Mouse (Mus musculus) layer of hippocampus, postnatal 36 days (tissue): Measurements from ENCODE around the gene Dcaf12. TPM values are rescaled to one million over a fixed set of nuclear protein-coding genes. Genes with fewer than 3 reads are reported as not detected.

Experiments used
- DNase-seq, 2 experiments: peaks; one replicate each; pipeline ENCODE4 v3.0.0; 2022
- total RNA-seq, 2 experiments: library from RNA; stranded (reverse); gene quantifications; 2 replicates each; pipeline ENCODE4 v1.2.3; 2021

The Dcaf12 gene
- total RNA-seq: 10 to 100 TPM; 46.7 to 47.2 TPM

GRCm38 (mm10) chr4:41314141-41315129 is at the start of gene Dcaf12:
Gene Dcaf12 (minus strand): TSS chr4:41314889.
- DNase-seq: peak; percentile 95

- DNase-seq: no peak
Observed at GRCm38 (mm10) chr4:41361059-41361458, 46.4 kb upstream of the Dcaf12 start.

- DNase-seq: no peak
Observed at GRCm38 (mm10) chr4:41359358-41359757, 44.7 kb upstream of the Dcaf12 start.

GRCm38 (mm10) chr4:41358669-41359068 is 44.0 kb upstream of the Dcaf12 start:
- no peak for DNase-seq

GRCm38 (mm10) chr4:41357154-41357553 is 42.5 kb upstream of the Dcaf12 start:
- no peak for DNase-seq

GRCm38 (mm10) chr4:41353265-41353664 is 38.6 kb upstream of the Dcaf12 start:
- DNase-seq: no peak

- no peak for DNase-seq
Observed at GRCm38 (mm10) chr4:41352758-41353157, 38.1 kb upstream of the Dcaf12 start.

- DNase-seq: no peak
Observed at GRCm38 (mm10) chr4:41349199-41349591, 34.5 kb upstream of the Dcaf12 start.

GRCm38 (mm10) chr4:41348584-41349198 is 34.0 kb upstream of the Dcaf12 start, which contains the start of gene Ubap1:
Gene Ubap1 (plus strand): TSS chr4:41348996.
- DNase-seq: peak; percentile 91

GRCm38 (mm10) chr4:41347839-41348238 is 33.1 kb upstream of the Dcaf12 start:
- no peak for DNase-seq

GRCm38 (mm10) chr4:41346011-41346410 is 31.3 kb upstream of the Dcaf12 start:
- no peak for DNase-seq

- no peak for DNase-seq
Observed at GRCm38 (mm10) chr4:41340912-41341550, 26.3 kb upstream of the Dcaf12 start.

- DNase-seq: no peak
Observed at GRCm38 (mm10) chr4:41336546-41336945, 21.9 kb upstream of the Dcaf12 start.

GRCm38 (mm10) chr4:41331698-41332421 is 17.2 kb upstream of the Dcaf12 start:
- no peak for DNase-seq

GRCm38 (mm10) chr4:41331085-41331484 is 16.4 kb upstream of the Dcaf12 start:
- DNase-seq: no peak

GRCm38 (mm10) chr4:41329481-41329880 is 14.8 kb upstream of the Dcaf12 start:
- DNase-seq: no peak

GRCm38 (mm10) chr4:41326876-41327275 is 12.2 kb upstream of the Dcaf12 start:
- DNase-seq: no peak

- DNase-seq: no peak
Observed at GRCm38 (mm10) chr4:41320971-41321370, 6.3 kb upstream of the Dcaf12 start.

GRCm38 (mm10) chr4:41318267-41318666 is 3.6 kb upstream of the Dcaf12 start:
- no peak for DNase-seq

GRCm38 (mm10) chr4:41315173-41315572 is 484 bp upstream of the Dcaf12 start:
- DNase-seq: no peak

- no peak for DNase-seq
Observed at GRCm38 (mm10) chr4:41313722-41314121, 967 bp downstream of the Dcaf12 start.
